Mouse (Mus musculus) testis, adult 2 months (tissue): ENCODE results near the gene Zfp39. TPM values are rescaled to one million over a fixed set of nuclear protein-coding genes. Genes with fewer than 3 reads are reported as not detected.
A peak's percentile ranks its signal among the peaks of the same experiment; 100 is the strongest.

ENCODE experiments used
- H3K27ac ChIP-seq: fragments of 200-500 bp; 2 replicates; pipeline ENCODE4 v1.5.1; 2012; ENCODE audit warnings: low read depth, low read length; ENCODE audit not compliant: control insufficient read depth, insufficient read depth
- H3K27me3 ChIP-seq: fragments of 200-500 bp; 2 replicates; pipeline ENCODE4 v1.6.1; 2012; ENCODE audit warnings: mild to moderate bottlenecking, low read length, moderate library complexity; ENCODE audit not compliant: control insufficient read depth, insufficient read depth
- H3K36me3 ChIP-seq: fragments of 200-500 bp; 2 replicates; pipeline ENCODE4 v1.6.1; 2012; ENCODE audit warnings: mild to moderate bottlenecking, low read length; ENCODE audit not compliant: control insufficient read depth, insufficient read depth
- H3K4me1 ChIP-seq: fragments of 200-500 bp; 2 replicates; pipeline ENCODE4 v1.6.1; 2012; ENCODE audit warnings: low read length; ENCODE audit not compliant: control insufficient read depth, insufficient read depth
- H3K4me3 ChIP-seq: fragments of 200-500 bp; 2 replicates; pipeline ENCODE4 v1.5.1; 2012; ENCODE audit warnings: low read depth, mild to moderate bottlenecking, low read length, moderate library complexity, mixed read lengths; ENCODE audit not compliant: control insufficient read depth
- CTCF ChIP-seq: fragments of 200-500 bp; IDR thresholded peaks from 2 replicates; pipeline ENCODE4 v1.5.1; 2012; ENCODE audit warnings: low read depth, mild to moderate bottlenecking, inconsistent platforms, low read length, moderate library complexity; ENCODE audit not compliant: control insufficient read depth, insufficient read depth, insufficient replicate concordance
- POLR2A ChIP-seq: fragments of 200-500 bp; IDR thresholded peaks from 2 replicates; pipeline ENCODE4 v1.6.1; 2012; ENCODE audit warnings: low read depth, mild to moderate bottlenecking, inconsistent platforms, low read length, moderate library complexity; ENCODE audit not compliant: control insufficient read depth
- polyA plus RNA-seq: library from polyadenylated mRNA; depleted of rRNA; stranded (reverse); fragments of >200 nt; gene quantifications from 2 replicates; pipeline ENCODE4 v1.2.3, GENCODE M21; 2012

Gene Zfp39
- polyA plus RNA-seq, 1 experiment = 35.2 TPM

DNA sequence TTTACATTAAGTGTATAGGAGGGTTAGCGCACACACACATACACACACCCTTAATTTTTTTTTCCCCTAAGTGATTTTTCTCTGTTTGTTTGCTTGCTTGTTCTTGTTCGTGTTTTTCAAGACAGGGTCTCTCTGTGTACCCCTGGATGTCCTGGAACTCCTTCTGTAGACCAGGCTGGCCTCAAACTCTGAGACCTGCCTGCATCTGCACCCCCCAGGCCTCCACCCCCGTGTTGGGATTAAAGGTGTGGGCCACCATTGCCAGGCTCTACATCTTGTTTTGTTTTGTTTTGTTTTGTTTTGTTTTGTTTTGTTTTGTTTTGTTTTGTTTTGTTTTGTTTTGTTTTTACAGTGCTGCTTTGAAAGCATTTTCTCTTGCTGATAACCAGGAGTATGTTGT lies 43.3 kb upstream of the Zfp39 start:
- Histone ChIP-seq H3K27me3 (no peaks in the 10 kb centered on the region), H3K27ac (no peak overlapping the region)
- TF ChIP-seq CTCF (no peak), POLR2A (no peak)

DNA sequence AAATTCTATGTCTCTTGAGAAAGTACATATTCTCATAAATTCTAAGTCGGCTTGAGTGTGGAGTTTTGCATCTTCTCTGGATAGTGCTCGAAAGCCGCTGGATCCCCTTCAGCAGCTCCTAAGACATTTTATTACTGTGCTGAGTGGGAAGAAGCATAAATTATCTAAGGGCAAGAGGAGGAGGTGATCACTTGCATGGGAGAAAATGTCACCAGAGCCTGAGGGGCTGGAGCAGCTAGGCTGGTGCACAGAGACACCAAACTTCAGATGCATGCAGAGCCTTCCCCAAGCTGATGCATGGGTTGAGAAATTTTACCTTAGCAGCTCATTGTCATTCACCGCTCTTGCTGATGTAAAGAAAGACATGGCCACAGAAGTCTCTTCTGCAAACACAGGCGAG lies 40.1 kb upstream of the Zfp39 start:
- H3K27ac ChIP-seq = no peak overlapping the region
- H3K36me3 ChIP-seq = no peaks in the 10 kb centered on the region
- TF ChIP-seq POLR2A (no peak), CTCF (no peak)
- no peaks in the 10 kb centered on the region for H3K27me3 ChIP-seq
- H3K4me1 ChIP-seq = peaks cover 6% of the 10 kb centered on the region
- H3K4me3 ChIP-seq = no peak overlapping the region

More for the DNA sequence above, 43.3 kb upstream of the Zfp39 start:
- H3K36me3 ChIP-seq = no peaks in the 10 kb centered on the region
- no peak overlapping the region for H3K4me3 ChIP-seq
- peaks cover 6% of the 10 kb centered on the region for H3K4me1 ChIP-seq

DNA sequence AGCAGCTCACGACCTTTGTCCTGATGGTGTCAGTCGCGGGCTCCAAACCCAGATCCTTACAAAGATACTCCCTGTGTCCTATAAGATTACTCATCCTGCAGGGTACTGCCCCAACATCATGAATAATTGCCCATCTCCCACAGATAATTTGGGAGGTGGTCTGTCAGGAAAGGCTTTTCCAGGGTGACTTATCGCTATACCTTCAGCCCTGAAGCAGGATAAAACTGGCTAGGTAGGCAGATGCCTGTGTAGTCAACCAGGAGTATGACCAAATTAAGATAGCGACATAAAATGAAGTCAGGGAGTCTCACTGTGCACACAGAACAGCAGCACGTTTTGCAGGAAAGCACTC lies 35.0 kb upstream of the Zfp39 start:
- Histone ChIP-seq H3K4me1 (peaks cover 11% of the 10 kb centered on the region), H3K27ac (peak overlapping the region; percentile 69), H3K4me3 (peak overlapping the region; percentile 85), H3K36me3 (no peaks in the 10 kb centered on the region; the same call in 1 of the 2 replicates), H3K27me3 (no peaks in the 10 kb centered on the region)
- TF ChIP-seq POLR2A (no peak), CTCF (no peak)

- Histone ChIP-seq H3K27ac (peak within 1 kb of the TSS; percentile 82), H3K36me3 (no peaks in the 10 kb centered on the region; the same call in 1 of the 2 replicates), H3K4me3 (peak within 1 kb of the TSS; percentile 85), H3K4me1 (peaks cover 11% of the 10 kb centered on the region), H3K27me3 (no peaks in the 10 kb centered on the region)
- TF ChIP-seq POLR2A (peak; percentile 88), CTCF (no peak)
Measured at GRCm38 (mm10) chr11:58938322-58939087, 34.5 kb upstream of the Zfp39 start, which contains the start of gene Rnf187. Gene Rnf187, minus strand, starts transcription at chr11:58938916.

- peak overlapping the region; percentile 85 for H3K4me3 ChIP-seq
- H3K4me1 ChIP-seq = peaks cover 11% of the 10 kb centered on the region
- no peaks in the 10 kb centered on the region for H3K27me3 ChIP-seq
- peaks cover 1% of the 10 kb centered on the region for H3K36me3 ChIP-seq
- no peak for TF ChIP-seq POLR2A
- TF ChIP-seq CTCF = no peak
- H3K27ac ChIP-seq = peak overlapping the region; percentile 82; the same call in 1 of the 2 replicates
Measured at GRCm38 (mm10) chr11:58937909-58938308, 33.9 kb upstream of the Zfp39 start.

DNA sequence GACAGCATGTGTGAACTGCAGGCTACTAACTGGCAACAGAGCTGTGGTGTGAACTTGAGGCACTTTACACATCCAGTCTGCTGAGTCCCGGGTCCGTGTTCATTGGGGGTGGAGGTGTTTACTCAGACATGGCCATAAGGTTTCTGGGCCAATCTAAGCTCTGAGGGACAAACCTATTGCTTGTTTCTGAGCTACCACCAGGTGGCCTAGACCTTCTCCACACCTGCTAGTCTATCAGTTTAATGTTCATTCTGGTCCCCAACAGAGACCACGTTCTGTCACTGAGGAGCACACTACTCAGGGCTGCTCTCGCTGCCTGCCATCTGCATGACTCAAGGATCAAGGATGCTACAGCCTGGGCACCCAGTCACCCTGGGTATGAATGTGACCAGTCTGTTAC lies 27.6 kb upstream of the Zfp39 start:
- Histone ChIP-seq H3K4me3 (no peak overlapping the region), H3K27ac (no peak overlapping the region), H3K27me3 (no peaks in the 10 kb centered on the region), H3K4me1 (peaks cover 14% of the 10 kb centered on the region), H3K36me3 (peaks cover 2% of the 10 kb centered on the region)
- no peak for TF ChIP-seq CTCF
- no peak for TF ChIP-seq POLR2A

DNA sequence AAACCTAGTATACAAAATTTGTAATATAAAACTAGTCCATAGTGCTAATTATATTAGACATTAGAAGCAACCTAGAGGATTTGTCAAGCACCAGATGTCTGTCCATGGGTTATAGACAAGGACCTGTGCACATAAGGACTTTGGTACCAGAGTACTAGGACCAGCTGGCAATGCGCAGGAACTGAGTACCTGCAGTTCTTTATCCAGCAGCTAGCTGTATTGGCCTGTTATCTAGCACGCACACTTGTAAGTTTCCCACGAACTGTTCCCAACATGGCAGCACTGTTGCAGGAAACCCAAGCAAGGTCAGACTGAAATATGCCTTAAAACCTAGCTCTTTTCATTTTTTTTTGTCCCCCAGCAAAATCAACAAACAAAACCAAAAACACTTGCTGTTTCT lies 26.2 kb upstream of the Zfp39 start:
- Histone ChIP-seq H3K4me1 (peaks cover 14% of the 10 kb centered on the region), H3K27ac (no peak overlapping the region), H3K36me3 (peaks cover 2% of the 10 kb centered on the region), H3K27me3 (no peaks in the 10 kb centered on the region), H3K4me3 (no peak overlapping the region)
- TF ChIP-seq POLR2A (no peak), CTCF (no peak)
